Mouse (Mus musculus) small intestine, adult 2 months (tissue): ENCODE results near the gene Wnt16. TPM values are rescaled to one million over a fixed set of nuclear protein-coding genes. Genes with fewer than 3 reads are reported as not detected.
"Not testable (repeated sequence)": the region's sequence is repeated elsewhere in the genome, so short reads cannot be mapped to it uniquely, and the experiment has no call there.

Experiments
- H3K27ac ChIP-seq: fragments of 200-500 bp; 2 replicates; pipeline ENCODE4 v1.5.1; 2012; ENCODE audit warnings: low read depth, low read length, control low read depth, inconsistent platforms; ENCODE audit not compliant: insufficient read depth
- H3K27me3 ChIP-seq: fragments of 200-500 bp; 2 replicates; pipeline ENCODE4 v1.6.1; 2012; ENCODE audit warnings: mild to moderate bottlenecking, moderate library complexity, low read length, inconsistent platforms; ENCODE audit not compliant: control insufficient read depth, insufficient read depth
- H3K36me3 ChIP-seq: fragments of 200-500 bp; 2 replicates; pipeline ENCODE4 v1.6.1; 2012; ENCODE audit warnings: mild to moderate bottlenecking, low read length, control low read depth, inconsistent platforms; ENCODE audit not compliant: control insufficient read depth, insufficient read depth
- H3K4me1 ChIP-seq: fragments of 200-500 bp; 2 replicates; pipeline ENCODE4 v1.6.1; 2012; ENCODE audit warnings: low read length, inconsistent platforms, mixed read lengths; ENCODE audit not compliant: control insufficient read depth, insufficient read depth, insufficient read length
- H3K4me3 ChIP-seq: fragments of 200-500 bp; 2 replicates; pipeline ENCODE4 v1.5.1; 2012; ENCODE audit warnings: low read depth, mild to moderate bottlenecking, control low read depth, inconsistent platforms, low read length, moderate library complexity
- CTCF ChIP-seq: fragments of 200-500 bp; IDR thresholded peaks from 2 replicates; pipeline ENCODE4 v1.5.1; 2012; ENCODE audit warnings: low read depth, mild to moderate bottlenecking, control low read depth, inconsistent platforms, low read length, moderate library complexity, mixed read lengths; ENCODE audit not compliant: insufficient replicate concordance, insufficient read length; ENCODE audit errors: extremely low read depth
- POLR2A ChIP-seq: fragments of 200-500 bp; IDR thresholded peaks from 2 replicates; pipeline ENCODE4 v1.6.1; 2012; ENCODE audit warnings: low read depth, mild to moderate bottlenecking, control low read depth, inconsistent platforms, low read length, moderate library complexity
- WGBS: fragments of 180-500 bp; shearing (Covaris S2); methylation state at CpG from one replicate; pipeline ENCODE4 v1.1.7; 2018; 5-methylcytosine and 5-hydroxymethylcytosine counted together
- polyA plus RNA-seq: library from polyadenylated mRNA; depleted of rRNA; stranded (reverse); fragments of >200 nt; gene quantifications from 2 replicates; pipeline ENCODE4 v1.2.3, GENCODE M21; 2012; rRNA removed

The Wnt16 gene
- not detected in 2 replicates for polyA plus RNA-seq

DNA sequence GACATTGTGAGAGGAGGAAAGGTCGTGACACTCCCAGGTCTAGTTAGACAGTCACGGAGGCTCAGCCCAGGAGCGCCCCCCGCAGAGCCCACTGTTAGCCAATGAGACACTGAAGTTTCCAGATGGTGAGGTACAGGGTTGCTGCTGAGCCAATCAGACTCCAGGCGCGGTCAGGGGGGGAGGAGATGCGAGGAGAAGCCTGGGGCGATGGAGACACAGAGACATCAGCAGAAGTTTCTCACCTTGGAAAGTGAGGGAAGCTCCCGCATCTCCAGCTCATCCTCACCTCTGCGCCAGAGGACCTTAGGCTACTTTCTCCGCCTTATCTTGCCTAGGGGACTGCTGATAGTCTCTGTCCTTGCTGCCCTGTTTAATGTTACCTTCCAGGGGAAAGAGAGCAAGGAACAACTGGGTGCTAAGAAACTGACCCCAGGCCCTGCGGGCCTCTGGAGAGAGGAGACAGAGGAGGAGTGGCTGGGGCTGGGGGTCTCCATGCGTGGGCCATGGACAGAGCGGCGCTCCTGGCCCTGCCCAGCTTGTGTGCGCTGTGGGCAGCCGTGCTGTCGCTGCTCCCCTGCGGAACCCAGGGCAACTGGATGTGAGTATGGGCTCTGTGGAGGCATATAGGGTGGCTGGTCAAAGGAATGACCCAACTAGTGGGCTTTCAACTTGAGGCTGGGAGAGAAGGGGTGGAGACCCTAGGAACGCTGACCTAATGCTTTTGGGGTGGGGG, at the start of gene Wnt16:
Gene Wnt16, plus strand, starts transcription at position 224 of the 733 bp plus-strand sequence.
- TF ChIP-seq POLR2A: no peak
- TF ChIP-seq CTCF: no peak
- Histone ChIP-seq H3K27ac (no peak within 1 kb of the TSS), H3K4me3 (no peak within 1 kb of the TSS; the same call in 1 of the 2 replicates), H3K36me3 (no peaks in the 10 kb centered on the region), H3K27me3 (peaks cover 32% of the 10 kb centered on the region), H3K4me1 (peaks cover 5% of the 10 kb centered on the region)
- WGBS: 12% methylated on average over 20 of the region's 20 CpGs

GRCm38 (mm10) chr6:22243321-22243720, 44.7 kb upstream of the Wnt16 start:
- no peaks in the 10 kb centered on the region for H3K36me3 ChIP-seq
- H3K27me3 ChIP-seq: no peaks in the 10 kb centered on the region
- no peak for TF ChIP-seq POLR2A
- no peak for TF ChIP-seq CTCF
- H3K27ac ChIP-seq: no peak overlapping the region
- 69% methylated on average over 8 of the region's 8 CpGs for WGBS
- no peak overlapping the region for H3K4me3 ChIP-seq
- H3K4me1 ChIP-seq: no peaks in the 10 kb centered on the region

- 94% methylated on average over 2 of the region's 2 CpGs for WGBS
- no peaks in the 10 kb centered on the region for H3K36me3 ChIP-seq
- H3K4me3 ChIP-seq: no peak overlapping the region
- TF ChIP-seq CTCF (no peak), POLR2A (no peak)
- H3K27me3 ChIP-seq: no peaks in the 10 kb centered on the region
- no peak overlapping the region for H3K27ac ChIP-seq
- H3K4me1 ChIP-seq: no peaks in the 10 kb centered on the region
Observed at GRCm38 (mm10) chr6:22246696-22247095, 41.3 kb upstream of the Wnt16 start.

GRCm38 (mm10) chr6:22258784-22259183, 29.2 kb upstream of the Wnt16 start:
- 24% methylated on average over 4 of the region's 4 CpGs for WGBS
- Histone ChIP-seq H3K27ac (no peak overlapping the region), H3K4me3 (no peak overlapping the region), H3K4me1 (peaks cover 2% of the 10 kb centered on the region; the same call in 1 of the 2 replicates), H3K27me3 (no peaks in the 10 kb centered on the region), H3K36me3 (no peaks in the 10 kb centered on the region)
- TF ChIP-seq POLR2A (no peak), CTCF (no peak)

DNA sequence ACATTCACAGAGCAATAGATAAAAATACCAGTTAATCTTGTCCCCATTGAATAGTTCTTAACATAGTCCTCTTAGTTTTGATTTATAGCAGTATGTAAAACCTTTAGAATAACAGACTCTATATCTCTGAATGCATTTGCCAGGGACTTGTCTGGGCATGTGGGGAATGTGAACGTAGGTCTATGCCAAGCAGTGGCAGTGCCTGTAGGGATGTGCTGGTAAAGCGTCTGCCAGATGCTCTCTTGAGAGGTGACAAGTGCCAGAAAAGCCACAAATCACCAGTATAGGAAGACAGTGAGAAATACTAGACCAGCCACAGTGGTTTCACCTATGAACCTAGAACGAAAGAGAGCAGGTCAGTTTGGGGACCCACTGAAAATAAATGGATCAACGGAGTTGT, 25.5 kb upstream of the Wnt16 start:
- H3K4me1 ChIP-seq: peaks cover 2% of the 10 kb centered on the region; the same call in 1 of the 2 replicates
- H3K4me3 ChIP-seq: no peak overlapping the region
- TF ChIP-seq POLR2A (no peak), CTCF (no peak)
- WGBS: 82% methylated on average over 4 of the region's 4 CpGs
- H3K27ac ChIP-seq: no peak overlapping the region
- no peaks in the 10 kb centered on the region for H3K36me3 ChIP-seq
- H3K27me3 ChIP-seq: no peaks in the 10 kb centered on the region

DNA sequence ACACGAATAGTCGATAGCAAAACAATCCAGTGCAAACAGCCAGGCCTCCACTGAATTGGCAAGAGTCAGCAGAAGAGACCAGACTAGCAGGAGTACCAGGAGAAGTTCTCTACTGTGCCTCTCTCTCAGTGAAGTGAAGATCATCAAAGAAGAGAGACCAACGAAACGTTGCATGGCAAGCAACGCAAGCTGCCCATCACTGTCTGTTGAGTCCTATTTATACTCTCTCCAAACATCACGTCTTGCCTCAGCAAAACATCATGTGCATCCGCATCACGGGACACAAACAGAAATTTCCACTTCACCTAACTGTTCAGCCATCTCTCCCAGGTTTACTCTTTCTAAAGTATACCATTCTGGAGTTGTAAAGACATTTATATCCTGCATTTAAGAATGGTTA, 23.9 kb upstream of the Wnt16 start:
- not testable (repeated sequence) for H3K4me3 ChIP-seq, H3K4me1 ChIP-seq, H3K36me3 ChIP-seq, H3K27ac ChIP-seq, H3K27me3 ChIP-seq
- 79% methylated on average over 8 of the region's 8 CpGs for WGBS

GRCm38 (mm10) chr6:22266018-22266417, 22.0 kb upstream of the Wnt16 start:
- no peaks in the 10 kb centered on the region for H3K36me3 ChIP-seq
- TF ChIP-seq POLR2A: no peak
- no peak for TF ChIP-seq CTCF
- 48% methylated on average over 4 of the region's 4 CpGs for WGBS
- no peak overlapping the region for H3K27ac ChIP-seq
- H3K4me1 ChIP-seq: no peaks in the 10 kb centered on the region
- H3K4me3 ChIP-seq: no peak overlapping the region
- no peaks in the 10 kb centered on the region for H3K27me3 ChIP-seq
